Mouse (Mus musculus): Measurements from ENCODE around the gene Rrp36.

Rrp36 gene

GRCm38 (mm10) chr17:46682654-46683389, 8.7 kb upstream of the Rrp36 start:
- no peak for DNase-seq

GRCm38 (mm10) chr17:46681466-46682118, 7.4 kb upstream of the Rrp36 start:
- DNase-seq, result no peak

- DNase-seq, result peak; percentile 97
Observed at GRCm38 (mm10) chr17:46680760-46681373, 6.7 kb upstream of the Rrp36 start, which contains the start of gene Klhdc3. Klhdc3 (minus strand) TSS chr17:46680914.

- peak; percentile 51 for DNase-seq
Observed at GRCm38 (mm10) chr17:46679843-46680759, 5.9 kb upstream of the Rrp36 start.

GRCm38 (mm10) chr17:46678911-46679310, 4.8 kb upstream of the Rrp36 start:
- no peak for DNase-seq

GRCm38 (mm10) chr17:46678416-46678815, 4.3 kb upstream of the Rrp36 start, which contains the start of gene Mea1:
Mea1 (plus strand) TSS chr17:46678793.
- peak; percentile 52 for DNase-seq

GRCm38 (mm10) chr17:46674530-46675283, 555 bp upstream of the Rrp36 start:
- peak; percentile 39 for DNase-seq

GRCm38 (mm10) chr17:46669911-46670310, 4.2 kb downstream of the Rrp36 start:
- DNase-seq, result no peak

- DNase-seq, result no peak
Observed at GRCm38 (mm10) chr17:46667712-46668111, 6.4 kb downstream of the Rrp36 start.

- peak; percentile 38 for DNase-seq
Observed at GRCm38 (mm10) chr17:46662730-46663129, 11.4 kb downstream of the Rrp36 start.

- DNase-seq, result no peak
Observed at GRCm38 (mm10) chr17:46661981-46662380, 12.2 kb downstream of the Rrp36 start.

- no peak for DNase-seq
Observed at GRCm38 (mm10) chr17:46661351-46661750, 12.8 kb downstream of the Rrp36 start.

GRCm38 (mm10) chr17:46656054-46656453, 18.1 kb downstream of the Rrp36 start:
- peak; percentile 51 for DNase-seq

GRCm38 (mm10) chr17:46651755-46652547, 22.2 kb downstream of the Rrp36 start:
- no peak for DNase-seq

GRCm38 (mm10) chr17:46651292-46651691, 22.9 kb downstream of the Rrp36 start:
- no peak for DNase-seq

- DNase-seq, result peak; percentile 92
Observed at GRCm38 (mm10) chr17:46650232-46651031, 23.7 kb downstream of the Rrp36 start, which contains the start of gene Cul7. Cul7 (plus strand) TSS chr17:46650337.

GRCm38 (mm10) chr17:46649811-46650210, 24.3 kb downstream of the Rrp36 start:
- DNase-seq, result no peak

GRCm38 (mm10) chr17:46648436-46648835, 25.7 kb downstream of the Rrp36 start:
- DNase-seq, result no peak

GRCm38 (mm10) chr17:46647279-46647678, 26.9 kb downstream of the Rrp36 start:
- no peak for DNase-seq

- no peak for DNase-seq
Observed at GRCm38 (mm10) chr17:46646322-46646662, 27.9 kb downstream of the Rrp36 start.
